Mouse (Mus musculus) CH12.LX (cell line): Measurements from ENCODE around the gene Nectin2. TPM values are rescaled to one million over a fixed set of nuclear protein-coding genes. Genes with fewer than 3 reads are reported as not detected.

ENCODE experiments used
- DNase-seq: peaks from one replicate; pipeline ENCODE4 v3.0.0-alpha.2; 2013; ENCODE audit errors: extremely low read depth
- H3K27ac ChIP-seq: 2 replicates; pipeline ENCODE4 v1.5.1; 2012; ENCODE audit warnings: low read depth, mild to moderate bottlenecking, control low read depth, moderate library complexity; ENCODE audit not compliant: insufficient read depth
- H3K27me3 ChIP-seq: replicated peaks from 2 replicates; pipeline ENCODE3; 2012; ENCODE audit warnings: inconsistent platforms
- H3K36me3 ChIP-seq, 2 experiments: replicated peaks in 1 of 2; 2 replicates each; pipeline versions ENCODE3 to v1.6.1; 2012; ENCODE audit warnings: inconsistent platforms in 1 of 2, low read length in 1 of 2, mild to moderate bottlenecking in 1 of 2, mixed read lengths in 1 of 2, moderate library complexity in 1 of 2; ENCODE audit not compliant: control insufficient read depth in 1 of 2, insufficient read depth in 1 of 2
- H3K4me1 ChIP-seq, 2 experiments: 2 replicates each; pipeline ENCODE4 v1.6.1; 2012; ENCODE audit warnings: inconsistent platforms in 1 of 2, moderate library complexity in 1 of 2; ENCODE audit not compliant: insufficient read depth in 2 of 2, control insufficient read depth in 1 of 2
- H3K4me2 ChIP-seq: 2 replicates; pipeline ENCODE4 v1.6.1; 2012; ENCODE audit warnings: low read depth, mild to moderate bottlenecking, control low read depth; ENCODE audit not compliant: poor library complexity, insufficient read depth, severe bottlenecking
- H3K4me3 ChIP-seq, 3 experiments: fragments of 150-350 bp in 1 of 3; sonication (generic) in 1 of 3; replicated peaks in 1 of 3; 2 replicates each; pipeline versions ENCODE3 to v1.5.1; 2011 to 2012; ENCODE audit warnings: low read depth in 2 of 3, low read length in 2 of 3, mild to moderate bottlenecking in 2 of 3, moderate library complexity in 2 of 3, control low read depth in 1 of 3, improper control_type of control experiment in 1 of 3, inconsistent platforms in 1 of 3, mixed read lengths in 1 of 3; ENCODE audit not compliant: poor library complexity in 1 of 3
- H3K79me2 ChIP-seq: replicated peaks from 2 replicates; pipeline ENCODE4 v1.6.1; 2012; ENCODE audit warnings: mild to moderate bottlenecking, moderate library complexity; ENCODE audit not compliant: control insufficient read depth, poor library complexity, insufficient read depth, severe bottlenecking; ENCODE audit errors: extremely low read depth
- H3K9ac ChIP-seq: 2 replicates; pipeline ENCODE4 v1.6.1; 2012; ENCODE audit warnings: low read depth, mild to moderate bottlenecking, control low read depth, moderate library complexity; ENCODE audit not compliant: insufficient read depth
- H3K9me3 ChIP-seq: replicated peaks from 2 replicates; pipeline ENCODE3; 2012; ENCODE audit warnings: low read length, inconsistent platforms, mixed read lengths
- BHLHE40 ChIP-seq: IDR thresholded peaks from 2 replicates; pipeline ENCODE4 v1.6.1; 2011; ENCODE audit warnings: mild to moderate bottlenecking, low read depth, low read length, improper control_type of control experiment
- CTCF ChIP-seq, 2 experiments: IDR thresholded peaks in 1 of 2; conservative IDR thresholded peaks in 1 of 2; 2 replicates each; pipeline ENCODE4 v1.5.1; 2011 to 2012; ENCODE audit warnings: low read depth in 2 of 2, low read length in 2 of 2, improper control_type of control experiment in 1 of 2, inconsistent platforms in 1 of 2, mild to moderate bottlenecking in 1 of 2, moderate library complexity in 1 of 2
- ETS1 ChIP-seq: conservative IDR thresholded peaks from 2 replicates; pipeline ENCODE4 v1.6.1; 2012; ENCODE audit warnings: low read depth, mild to moderate bottlenecking, inconsistent platforms, low read length, improper control_type of control experiment, moderate library complexity
- GABPA ChIP-seq: IDR thresholded peaks from 2 replicates; pipeline ENCODE4 v1.6.1; 2012; ENCODE audit warnings: low read depth, low read length, improper control_type of control experiment, inconsistent platforms; ENCODE audit not compliant: insufficient replicate concordance
- HCFC1 ChIP-seq: IDR thresholded peaks from 2 replicates; pipeline ENCODE4 v1.6.1; 2012; ENCODE audit warnings: low read depth, mild to moderate bottlenecking, inconsistent platforms, low read length, improper control_type of control experiment
- IRF4 ChIP-seq: IDR thresholded peaks from 2 replicates; pipeline ENCODE4 v1.6.1; 2014; ENCODE audit warnings: low read depth, mild to moderate bottlenecking, inconsistent platforms, low read length, improper control_type of control experiment
- JUN ChIP-seq: IDR thresholded peaks from 2 replicates; pipeline ENCODE4 v1.6.1; 2011; ENCODE audit warnings: low read depth, mild to moderate bottlenecking, low read length, improper control_type of control experiment, moderate library complexity; ENCODE audit not compliant: insufficient read depth
- MAFK ChIP-seq: IDR thresholded peaks from 2 replicates; pipeline ENCODE4 v1.6.1; 2011; ENCODE audit warnings: low read length, improper control_type of control experiment; ENCODE audit not compliant: insufficient replicate concordance
- MAX ChIP-seq: IDR thresholded peaks from 2 replicates; pipeline ENCODE4 v1.6.1; 2011; ENCODE audit warnings: low read length, improper control_type of control experiment
- MYC ChIP-seq: IDR thresholded peaks from 2 replicates; pipeline ENCODE4 v1.6.1; 2011; ENCODE audit warnings: low read depth, mild to moderate bottlenecking, improper control_type of control experiment, low read length
- NELFE ChIP-seq: IDR thresholded peaks from 2 replicates; pipeline ENCODE4 v1.6.1; 2011; ENCODE audit warnings: low read depth, low read length, improper control_type of control experiment
- PAX5 ChIP-seq: IDR thresholded peaks from 2 replicates; pipeline ENCODE4 v1.6.1; 2012; ENCODE audit warnings: low read length, inconsistent platforms, mixed read lengths
- POLR2A ChIP-seq: IDR thresholded peaks from 2 replicates; pipeline ENCODE4 v1.6.1; 2011; ENCODE audit warnings: low read depth, mild to moderate bottlenecking, improper control_type of control experiment, low read length
- POLR2AphosphoS2 ChIP-seq: IDR thresholded peaks from 2 replicates; pipeline ENCODE4 v1.6.1; 2011; ENCODE audit warnings: low read depth, low read length, improper control_type of control experiment
- RCOR1 ChIP-seq: conservative IDR thresholded peaks from 2 replicates; pipeline ENCODE4 v1.6.1; 2012; ENCODE audit warnings: low read depth, mild to moderate bottlenecking, inconsistent platforms, low read length, improper control_type of control experiment
- SMC3 ChIP-seq: IDR thresholded peaks from 2 replicates; pipeline ENCODE4 v1.6.1; 2011; ENCODE audit warnings: low read depth, low read length, improper control_type of control experiment
- UBTF ChIP-seq: IDR thresholded peaks from 2 replicates; pipeline ENCODE4 v1.6.1; 2012; ENCODE audit warnings: low read depth, mild to moderate bottlenecking, inconsistent platforms, low read length, improper control_type of control experiment, moderate library complexity
- USF1 ChIP-seq: IDR thresholded peaks from 2 replicates; pipeline ENCODE4 v1.6.1; 2014; ENCODE audit warnings: low read depth, mild to moderate bottlenecking, inconsistent platforms, low read length, improper control_type of control experiment
- USF2 ChIP-seq: conservative IDR thresholded peaks from 2 replicates; pipeline ENCODE4 v1.6.1; 2011; ENCODE audit warnings: low read depth, low read length, improper control_type of control experiment
- ZC3H11A ChIP-seq: IDR thresholded peaks from 2 replicates; pipeline ENCODE4 v1.6.1; 2012; ENCODE audit warnings: low read depth, mild to moderate bottlenecking, inconsistent platforms, low read length, improper control_type of control experiment
- ZKSCAN1 ChIP-seq: IDR thresholded peaks from 2 replicates; pipeline ENCODE4 v1.6.1; 2012; ENCODE audit warnings: low read depth, inconsistent platforms, low read length, improper control_type of control experiment, borderline replicate concordance
- ZMIZ1 ChIP-seq: IDR thresholded peaks from 2 replicates; pipeline ENCODE4 v1.6.1; 2012; ENCODE audit warnings: low read depth, mild to moderate bottlenecking, inconsistent platforms, low read length, improper control_type of control experiment
- ZNF384 ChIP-seq: IDR thresholded peaks from 2 replicates; pipeline ENCODE4 v1.6.1; 2012; ENCODE audit warnings: low read depth, low read length, improper control_type of control experiment, inconsistent platforms
- dilution Hi-C: fragments of 300-500 bp; cut with MboI; formaldehyde crosslinking; loops from 2 replicates; pipeline ENCODE4 v1.14.3; 2020; ENCODE audit warnings: low sequenced_read_pairs; ENCODE audit not compliant: extremely low pct_unique_long_range_greater_than_20kb, extremely low pct_ligation_motif_present
- in situ Hi-C: fragments of 300-500 bp; cut with MboI; formaldehyde crosslinking; loops from 3 replicates; pipeline ENCODE4 v1.14.3; 2019; ENCODE audit warnings: low sequenced_read_pairs, low pct_ligation_motif_present, low pct_unique_long_range_greater_than_20kb, mixed read lengths
- polyA plus RNA-seq: library from polyadenylated mRNA; unstranded; fragments of >175 nt; gene quantifications from 2 replicates; pipeline ENCODE4 v1.2.1, GENCODE M21; 2012; ENCODE audit warnings: low read depth; ENCODE audit not compliant: insufficient read length
- total RNA-seq, 2 experiments: library from RNA; depleted of rRNA; stranded (reverse); fragments of 300-350 nt in 1 of 2; fragments of >200 nt in 1 of 2; gene quantifications; 2 replicates each; pipeline ENCODE4 v1.2.3; 2012 to 2014

The Nectin2 gene
- total and polyA plus RNA-seq, 3 experiments = 3.0 to 14.1 (median 6.3) TPM

DNA sequence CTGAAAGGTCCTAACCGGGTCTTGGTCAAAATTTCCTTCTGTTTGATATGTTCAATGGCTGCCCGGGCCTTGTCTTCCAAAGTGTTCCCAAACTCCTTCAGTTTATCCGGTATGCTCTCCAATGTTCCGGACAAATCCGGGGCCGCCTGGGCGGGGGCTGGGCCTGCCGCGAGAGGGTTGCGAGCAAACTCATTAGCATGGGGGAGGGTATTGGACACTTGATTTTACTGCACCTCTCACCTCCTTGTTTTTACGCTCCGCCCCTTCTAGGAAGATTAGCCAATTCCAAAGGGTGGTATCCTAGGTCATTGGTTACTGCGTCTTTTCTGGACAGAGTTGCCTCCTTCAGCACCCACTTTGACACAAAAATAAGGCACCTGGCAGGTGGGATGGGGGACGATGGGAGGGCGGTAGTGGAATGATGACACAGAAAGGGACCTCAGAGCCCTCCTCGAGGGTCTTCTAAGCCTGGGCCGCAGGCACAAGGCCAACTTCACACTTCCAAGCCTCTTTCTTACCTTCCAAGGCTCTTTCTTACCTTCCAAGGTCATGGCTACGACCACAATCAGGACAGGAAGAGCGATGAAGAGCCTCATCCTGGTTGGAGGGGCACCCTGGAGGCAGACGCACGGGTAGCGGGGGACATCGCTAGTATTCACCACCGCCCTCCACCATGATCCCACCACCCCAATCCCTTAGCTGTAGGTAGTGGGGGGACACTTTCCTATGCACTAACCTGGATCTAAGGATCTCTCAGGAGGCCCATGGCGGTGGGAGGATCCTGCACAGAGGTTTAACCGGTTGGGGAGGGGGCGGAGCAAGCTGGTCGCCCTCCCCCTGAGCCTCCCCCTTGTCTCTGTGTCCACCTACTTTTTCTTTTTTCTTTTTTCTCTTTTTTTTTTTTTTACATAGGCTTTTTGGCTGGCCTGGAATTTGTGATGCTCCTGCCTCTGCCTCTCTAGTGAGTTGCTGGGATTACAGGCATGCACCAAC, 58.1 kb downstream of the Nectin2 start, which contains the start of gene Apoc1:
TSS of gene Apoc1 (minus strand) at position 788 of the 993 bp plus-strand sequence.
- Histone ChIP-seq H3K4me1 (0 out of 4 replicates have a peak, but pooled peaks cover 0 to under 1% of the 10 kb centered on the region in 2 experiments), H3K9me3 (peaks cover 5% of the 10 kb centered on the region), H3K79me2 (no peaks in the 10 kb centered on the region), H3K4me2 (no peak within 1 kb of the TSS), H3K4me3 (no peak within 1 kb of the TSS), H3K27me3 (no peaks in the 10 kb centered on the region), H3K36me3 (peaks cover 10 to 14% of the 10 kb centered on the region in 2 experiments), H3K27ac (no peak within 1 kb of the TSS), H3K9ac (no peak within 1 kb of the TSS)
- in situ Hi-C loops = no loop called here
- dilution Hi-C loops = no loop called here
- no peak for TF ChIP-seq NELFE
- no peak for TF ChIP-seq CTCF (conservative IDR thresholded peaks at IDR 0.05 in 1 of 2, IDR thresholded peaks at IDR 0.05 in 1 of 2; ENCODE audit: low read depth in 2 of 2, low read length in 2 of 2)
- TF ChIP-seq GABPA = no peak
- TF ChIP-seq USF1 = no peak
- no peak for TF ChIP-seq HCFC1
- TF ChIP-seq MAX = no peak
- TF ChIP-seq MYC = no peak
- no peak for TF ChIP-seq ZNF384
- TF ChIP-seq IRF4 = no peak
- DNase-seq = no peak

DNA sequence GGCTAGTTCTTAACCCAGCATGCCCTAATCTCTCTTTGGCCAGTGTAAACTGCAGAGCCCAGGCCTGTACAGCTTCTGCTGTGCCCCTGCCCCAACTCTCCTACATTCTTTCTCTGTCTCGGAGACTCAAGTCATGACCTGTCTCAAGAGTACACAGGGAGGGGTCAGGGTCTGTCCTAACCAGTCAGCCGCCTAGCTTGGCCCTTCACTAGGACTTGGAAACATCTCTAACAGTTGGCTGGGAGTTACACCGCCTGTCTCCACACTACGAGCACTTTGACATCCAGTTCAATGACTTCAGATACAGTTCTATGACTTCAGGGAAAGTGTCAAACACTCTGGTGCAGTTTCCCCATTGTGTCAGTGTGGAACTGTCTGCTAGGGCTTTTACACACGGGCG, 58.8 kb downstream of the Nectin2 start:
- H3K9me3 ChIP-seq = peaks cover under 1% of the 10 kb centered on the region
- no peak overlapping the region for H3K4me3 ChIP-seq
- dilution Hi-C loops = no loop called here
- no peak overlapping the region for H3K4me2 ChIP-seq
- in situ Hi-C loops = no loop called here
- peaks cover 3 to 7% of the 10 kb centered on the region in 2 experiments for H3K36me3 ChIP-seq
- H3K27ac ChIP-seq = no peak overlapping the region
- H3K27me3 ChIP-seq = no peaks in the 10 kb centered on the region
- H3K79me2 ChIP-seq = no peaks in the 10 kb centered on the region
- H3K4me1 ChIP-seq = peaks cover 0 to 8% of the 10 kb centered on the region in 2 experiments; a peak in 1 of 4 replicates
- H3K9ac ChIP-seq = no peak overlapping the region
- no peak for DNase-seq
- TF ChIP-seq UBTF (no peak), ZMIZ1 (no peak), ZKSCAN1 (no peak), USF1 (no peak)

- Histone ChIP-seq H3K4me3 (no peak overlapping the region), H3K27me3 (no peaks in the 10 kb centered on the region), H3K36me3 (peaks cover 0 to 1% of the 10 kb centered on the region in 2 experiments), H3K9me3 (no peaks in the 10 kb centered on the region), H3K4me1 (peaks cover 0 to 8% of the 10 kb centered on the region in 2 experiments; a peak in 1 of 4 replicates), H3K79me2 (no peaks in the 10 kb centered on the region), H3K9ac (no peak overlapping the region), H3K27ac (no peak overlapping the region), H3K4me2 (no peak overlapping the region)
- in situ Hi-C loops = no loop called here
- dilution Hi-C loops = no loop called here
- no peak for DNase-seq
- TF ChIP-seq MAFK = no peak
- TF ChIP-seq USF2 = no peak
- TF ChIP-seq PAX5 = no peak
- TF ChIP-seq USF1 = no peak
- no peak for TF ChIP-seq RCOR1
- TF ChIP-seq IRF4 = no peak
- TF ChIP-seq ETS1 = no peak
- TF ChIP-seq MAX = no peak
- TF ChIP-seq BHLHE40 = no peak
- TF ChIP-seq SMC3 = no peak
- TF ChIP-seq POLR2A = no peak
- TF ChIP-seq POLR2AphosphoS2 = no peak
- no peak for TF ChIP-seq ZC3H11A
- no peak for TF ChIP-seq NELFE
- TF ChIP-seq CTCF (conservative IDR thresholded peaks at IDR 0.05 in 1 of 2, IDR thresholded peaks at IDR 0.05 in 1 of 2; ENCODE audit: low read depth in 2 of 2, low read length in 2 of 2) = no peak
- TF ChIP-seq JUN = no peak
- no peak for TF ChIP-seq HCFC1
- no peak for TF ChIP-seq ZNF384
Measured at GRCm38 (mm10) chr7:19690845-19691244, 59.4 kb downstream of the Nectin2 start.
